Mouse (Mus musculus): ENCODE results near the gene Gm6760.

Gm6760 gene

DNA sequence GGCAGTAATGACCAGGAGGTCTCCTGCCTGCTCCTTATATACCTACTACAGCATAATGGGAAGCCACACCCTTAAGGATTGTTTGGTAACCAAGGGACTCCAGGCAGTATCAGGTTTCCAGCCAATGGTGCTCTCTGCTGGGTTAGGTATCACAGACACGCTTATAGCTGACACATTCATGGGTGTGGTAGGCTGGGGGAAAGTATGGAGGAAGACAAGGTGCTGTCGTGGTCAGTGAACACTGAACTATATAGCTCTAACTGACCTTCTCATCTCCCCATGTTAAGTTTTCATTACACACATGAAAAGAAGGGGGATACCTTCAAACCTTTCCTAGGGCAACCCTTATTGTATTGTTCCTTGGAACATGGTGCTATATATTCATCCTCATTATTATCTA lies at the start of gene Gm6760:
TSS of gene Gm6760 (minus strand) at position 101 of the 400 bp plus-strand sequence.
- DNase-seq (ENCODE audit: low spot score) = no peak

DNA sequence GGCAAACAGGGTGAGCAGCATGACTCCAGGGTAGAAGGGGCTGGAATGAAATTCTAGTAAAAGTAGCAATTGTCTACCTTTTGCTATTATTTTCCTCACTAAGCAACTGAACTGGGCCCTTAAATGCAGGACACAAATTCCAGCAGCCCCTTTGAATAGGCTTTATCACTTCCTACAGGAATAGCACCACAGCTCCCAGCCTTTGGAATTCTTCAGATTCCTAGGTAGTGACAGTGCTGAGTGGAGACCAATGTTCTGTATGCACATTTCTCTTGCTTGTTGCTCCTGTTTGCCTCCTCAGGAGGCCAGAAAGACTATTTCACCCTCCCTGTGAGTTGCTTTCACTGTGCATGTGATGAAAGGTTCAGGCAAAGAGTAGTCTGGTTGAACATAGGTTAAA lies 29.2 kb upstream of the Gm6760 start:
- no peak for DNase-seq (ENCODE audit: low spot score)

DNA sequence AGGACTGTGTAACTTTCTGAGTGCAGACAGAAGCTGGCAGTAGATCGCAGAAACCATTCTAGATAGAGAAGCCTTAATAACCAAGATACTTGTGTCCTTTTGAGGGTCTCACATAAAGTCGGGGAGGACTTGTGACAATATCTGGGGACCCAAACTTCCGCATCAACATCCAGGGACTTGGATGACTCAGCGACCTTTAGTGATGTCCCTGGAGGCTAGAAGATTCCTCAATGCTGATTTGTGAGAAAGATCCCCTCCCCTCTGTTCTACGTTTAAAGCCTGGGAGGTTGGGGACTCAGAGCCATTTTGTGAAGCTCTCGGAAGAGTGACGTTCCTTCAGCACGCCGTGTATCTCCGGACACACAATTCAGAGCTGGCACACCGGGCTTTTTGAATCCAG lies 21.2 kb upstream of the Gm6760 start, which contains the start of gene 3830417A13Rik:
TSS of gene 3830417A13Rik (plus strand) at position 301 of the 400 bp plus-strand sequence.
- DNase-seq (ENCODE audit: low spot score) = no peak
